Mouse (Mus musculus): ENCODE results near the gene Rffl.

Gene Rffl

GRCm38 (mm10) chr11:82886559-82886958 lies 15.5 kb upstream of the Rffl start:
- in situ Hi-C loops (cut with MboI; ENCODE audit: low pct_unique_long_range_greater_than_20kb in 1 of 2, low sequenced_read_pairs in 2 of 2, unreplicated experiment in 1 of 2) = loop anchor here (5.0 to 25.0 kb wide), 3 partner anchors 69 to 274 kb away; no protein-coding TSS in a partner anchor

DNA sequence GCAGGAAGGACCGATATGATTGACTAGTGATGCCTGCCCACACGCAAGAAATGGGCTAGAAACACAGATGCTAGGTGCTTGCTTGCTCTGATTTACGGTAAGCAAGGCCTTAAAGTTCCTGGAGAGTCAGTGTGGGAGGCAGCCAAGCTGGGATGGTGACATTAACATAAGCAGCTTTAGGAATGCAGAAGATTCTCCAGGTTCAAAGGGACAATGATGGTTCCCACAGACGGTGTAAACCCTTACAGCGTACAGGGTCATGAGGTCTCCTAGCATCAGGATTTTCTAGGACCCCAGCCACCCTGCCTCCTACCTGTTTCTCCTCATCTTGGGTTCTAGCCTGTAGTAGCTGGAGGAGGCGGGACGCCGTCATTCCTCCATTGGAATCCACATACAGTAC lies 12.2 kb upstream of the Rffl start:
- in situ Hi-C loops (cut with MboI; ENCODE audit: low pct_unique_long_range_greater_than_20kb in 1 of 2, low sequenced_read_pairs in 2 of 2, unreplicated experiment in 1 of 2) = loop anchor here (10.0 to 25.0 kb wide), 2 partner anchors 138 to 271 kb away; no protein-coding TSS in a partner anchor

DNA sequence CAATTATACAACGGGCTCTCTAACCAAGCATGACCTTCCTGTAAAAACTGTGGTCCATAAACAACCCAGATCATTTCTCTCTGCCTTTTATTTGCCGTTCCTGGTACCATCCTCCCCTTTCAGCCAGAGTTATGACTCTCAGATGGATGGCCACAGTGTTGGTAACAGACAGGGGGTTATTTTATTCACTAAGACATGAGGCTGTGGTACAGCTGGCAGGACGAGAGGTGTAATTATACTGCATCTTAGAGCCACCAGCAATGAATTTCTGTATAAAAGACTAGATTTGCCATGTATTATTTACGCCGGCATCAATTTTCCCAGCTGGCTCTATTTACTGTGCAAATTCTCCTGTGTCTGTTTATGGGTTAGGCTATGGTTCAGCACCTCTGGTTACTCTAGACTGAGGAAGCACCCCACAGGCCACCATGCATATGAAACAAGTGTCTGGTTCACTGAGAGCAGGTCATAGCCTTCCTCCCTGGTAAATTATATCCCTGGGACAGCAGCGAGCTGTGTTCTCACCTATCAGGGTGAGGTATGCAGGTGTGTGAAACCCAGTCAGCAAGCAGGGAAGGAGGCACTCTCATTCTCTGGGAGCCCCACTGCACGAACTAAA lies 6.8 kb upstream of the Rffl start:
- in situ Hi-C loops (cut with MboI; ENCODE audit: low pct_unique_long_range_greater_than_20kb in 1 of 2, low sequenced_read_pairs in 2 of 2, unreplicated experiment in 1 of 2) = loop anchor here in 1 of 2 experiments (25.0 kb wide), 1 partner anchor 266 kb away; no protein-coding TSS in a partner anchor

GRCm38 (mm10) chr11:82875631-82876030 lies 4.6 kb upstream of the Rffl start:
- in situ Hi-C loops (cut with MboI; ENCODE audit: low pct_unique_long_range_greater_than_20kb in 1 of 2, low sequenced_read_pairs in 2 of 2, unreplicated experiment in 1 of 2) = loop anchor here in 1 of 2 experiments (25.0 kb wide), 1 partner anchor 263 kb away; no protein-coding TSS in a partner anchor

- in situ Hi-C loops (cut with MboI; ENCODE audit: low pct_unique_long_range_greater_than_20kb in 1 of 2, low sequenced_read_pairs in 2 of 2, unreplicated experiment in 1 of 2) = loop anchor here in 1 of 2 experiments (25.0 kb wide), 1 partner anchor 263 kb away; no protein-coding TSS in a partner anchor
Observed at GRCm38 (mm10) chr11:82874924-82875323, 3.9 kb upstream of the Rffl start.

- in situ Hi-C loops (cut with MboI; ENCODE audit: low pct_unique_long_range_greater_than_20kb in 1 of 2, low sequenced_read_pairs in 2 of 2, unreplicated experiment in 1 of 2) = no loop called here
Observed at GRCm38 (mm10) chr11:82870173-82871030, 608 bp downstream of the Rffl start.

- in situ Hi-C loops (cut with MboI; ENCODE audit: low pct_unique_long_range_greater_than_20kb in 1 of 2, low sequenced_read_pairs in 2 of 2, unreplicated experiment in 1 of 2) = no loop called here
Observed at GRCm38 (mm10) chr11:82869506-82870172, 1.4 kb downstream of the Rffl start.

GRCm38 (mm10) chr11:82867956-82868355 lies 3.1 kb downstream of the Rffl start:
- in situ Hi-C loops (cut with MboI; ENCODE audit: low pct_unique_long_range_greater_than_20kb in 1 of 2, low sequenced_read_pairs in 2 of 2, unreplicated experiment in 1 of 2) = no loop called here

DNA sequence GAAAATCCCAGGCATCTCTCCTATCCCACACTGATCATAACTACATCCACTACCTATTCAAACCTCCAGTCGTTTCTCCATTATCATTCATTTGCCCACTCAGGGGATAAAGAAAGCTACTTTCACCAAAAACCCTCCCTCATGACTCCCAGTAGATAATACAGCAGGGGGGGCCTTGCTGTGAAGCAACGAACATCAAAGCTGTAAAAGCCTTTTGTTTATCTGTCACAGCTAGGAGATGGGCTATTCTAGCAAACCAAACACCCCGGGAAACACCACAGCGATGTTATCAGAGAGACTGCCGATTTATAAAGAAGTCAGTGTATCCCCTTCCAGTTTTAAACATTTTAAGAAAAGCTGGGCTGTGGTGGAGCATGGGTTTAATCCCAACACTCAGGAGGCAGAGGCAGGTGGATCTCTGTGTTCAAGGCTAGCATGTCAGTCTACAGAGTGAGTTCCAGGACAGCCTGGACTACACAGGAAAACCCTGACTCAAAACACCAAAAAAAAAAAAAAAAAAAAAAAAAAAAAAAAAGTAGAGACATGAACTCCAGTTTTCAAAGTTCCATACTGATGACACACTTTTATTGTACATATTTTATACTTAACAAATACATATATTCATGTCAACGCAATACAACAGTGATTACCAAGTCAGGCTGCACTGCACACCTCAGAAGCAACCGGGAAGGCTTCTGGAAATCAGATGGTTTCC lies 4.0 kb downstream of the Rffl start:
- in situ Hi-C loops (cut with MboI; ENCODE audit: low pct_unique_long_range_greater_than_20kb in 1 of 2, low sequenced_read_pairs in 2 of 2, unreplicated experiment in 1 of 2) = no loop called here

DNA sequence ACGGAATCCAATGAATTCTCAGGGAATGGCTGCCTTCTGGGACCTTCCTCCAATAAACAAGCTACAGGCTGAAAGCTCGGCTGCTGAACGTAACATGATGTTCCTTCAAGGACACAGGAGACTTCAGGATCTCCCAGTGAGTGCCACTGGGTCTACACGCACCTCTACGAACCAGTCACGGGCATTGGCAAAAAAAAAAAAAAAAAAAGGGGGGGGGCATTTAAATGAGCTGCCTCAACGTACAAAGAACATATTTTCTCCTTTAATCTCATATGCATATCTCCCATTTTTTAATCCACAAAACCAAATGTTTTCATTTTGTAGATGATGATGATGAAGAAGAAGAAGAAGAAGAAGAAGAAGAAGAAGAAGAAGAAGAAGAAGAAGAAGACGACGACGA lies 5.1 kb downstream of the Rffl start:
- in situ Hi-C loops (cut with MboI; ENCODE audit: low pct_unique_long_range_greater_than_20kb in 1 of 2, low sequenced_read_pairs in 2 of 2, unreplicated experiment in 1 of 2) = no loop called here

GRCm38 (mm10) chr11:82863488-82863931 lies 7.5 kb downstream of the Rffl start:
- in situ Hi-C loops (cut with MboI; ENCODE audit: low pct_unique_long_range_greater_than_20kb in 1 of 2, low sequenced_read_pairs in 2 of 2, unreplicated experiment in 1 of 2) = no loop called here

GRCm38 (mm10) chr11:82863059-82863458 lies 8.0 kb downstream of the Rffl start:
- in situ Hi-C loops (cut with MboI; ENCODE audit: low pct_unique_long_range_greater_than_20kb in 1 of 2, low sequenced_read_pairs in 2 of 2, unreplicated experiment in 1 of 2) = no loop called here

DNA sequence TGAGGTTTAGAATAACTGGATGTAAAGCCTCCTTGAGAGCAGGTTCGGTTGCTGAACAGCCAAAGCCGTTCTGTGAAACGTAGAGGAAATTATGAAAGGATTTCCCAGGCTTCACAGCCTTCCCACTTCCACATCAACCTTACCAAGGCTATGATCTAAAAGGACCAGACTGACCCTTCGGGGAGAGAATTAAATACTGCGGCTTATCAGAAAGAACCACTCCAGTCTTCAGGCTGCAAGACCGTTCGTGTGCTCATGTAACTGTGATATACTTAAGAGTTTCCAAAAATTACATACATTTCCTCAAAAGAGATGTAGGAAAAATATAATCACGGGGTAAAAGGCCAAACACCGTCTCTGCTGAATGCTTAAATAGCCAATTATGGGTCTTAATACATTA lies 8.4 kb downstream of the Rffl start:
- in situ Hi-C loops (cut with MboI; ENCODE audit: low pct_unique_long_range_greater_than_20kb in 1 of 2, low sequenced_read_pairs in 2 of 2, unreplicated experiment in 1 of 2) = no loop called here

DNA sequence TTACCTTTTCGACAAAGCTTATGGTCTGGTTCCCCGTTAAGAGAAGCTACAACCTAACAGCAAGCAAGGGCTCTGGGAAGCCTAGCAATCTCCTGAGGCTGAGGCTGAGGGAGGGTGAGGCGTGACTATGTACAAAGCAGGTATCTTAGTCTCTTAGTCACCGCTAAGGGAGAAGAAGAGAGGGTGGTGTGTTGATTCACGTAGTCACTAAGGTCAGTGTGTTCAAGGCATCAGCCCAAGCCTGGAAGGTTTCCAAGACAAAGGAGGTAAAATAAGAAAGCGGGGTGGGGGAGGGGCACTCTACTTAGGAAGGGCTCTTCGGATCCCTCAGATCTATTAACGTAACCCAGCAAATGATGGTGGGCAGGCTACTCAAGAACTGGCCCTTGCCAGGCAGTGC lies 9.5 kb downstream of the Rffl start:
- in situ Hi-C loops (cut with MboI; ENCODE audit: low pct_unique_long_range_greater_than_20kb in 1 of 2, low sequenced_read_pairs in 2 of 2, unreplicated experiment in 1 of 2) = no loop called here

DNA sequence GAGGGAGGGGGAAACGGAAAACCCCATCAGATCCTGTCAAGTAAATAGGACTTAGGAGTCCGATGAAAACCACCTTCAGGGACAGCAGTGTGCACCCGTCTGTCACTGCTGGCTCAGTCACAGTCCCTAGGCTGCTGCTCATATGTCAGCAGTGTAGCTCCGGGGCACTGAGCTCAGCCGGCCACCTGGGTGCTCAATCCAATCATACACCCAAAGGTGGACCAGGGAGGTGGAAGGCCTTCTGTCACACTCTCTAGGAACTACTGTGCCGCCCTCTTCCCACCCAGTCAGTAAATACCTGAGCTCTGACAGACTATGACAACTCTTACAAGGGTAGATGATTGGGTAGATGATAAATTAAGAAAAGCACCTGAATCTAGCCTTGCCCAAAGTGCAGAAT lies 10.3 kb downstream of the Rffl start:
- in situ Hi-C loops (cut with MboI; ENCODE audit: low pct_unique_long_range_greater_than_20kb in 1 of 2, low sequenced_read_pairs in 2 of 2, unreplicated experiment in 1 of 2) = no loop called here

DNA sequence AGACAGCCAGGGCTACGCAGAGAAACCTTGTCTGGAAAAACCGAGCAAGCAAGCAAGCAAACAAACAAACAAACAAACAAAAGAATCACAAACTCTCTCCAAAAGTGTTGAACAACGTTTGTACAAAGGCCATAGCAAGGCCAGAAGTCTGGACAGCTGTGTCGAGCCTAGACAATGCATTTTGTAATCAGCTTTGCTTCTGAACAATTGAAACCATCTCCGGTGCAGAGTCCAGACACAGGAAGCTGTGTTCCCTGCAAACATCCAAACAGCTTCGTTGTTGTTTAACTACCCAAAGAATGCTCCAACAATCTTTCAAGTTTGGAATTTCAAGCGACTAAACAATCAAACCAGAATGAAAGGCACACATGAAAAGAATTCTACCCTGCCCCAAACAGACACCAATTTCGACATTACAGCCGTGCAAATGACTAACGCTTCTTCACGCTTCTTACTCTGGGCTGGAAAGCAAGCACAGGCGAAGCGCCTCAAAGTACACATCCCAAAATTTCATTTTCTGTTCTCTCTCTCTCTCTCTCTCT lies 13.6 kb downstream of the Rffl start:
- in situ Hi-C loops (cut with MboI; ENCODE audit: low pct_unique_long_range_greater_than_20kb in 1 of 2, low sequenced_read_pairs in 2 of 2, unreplicated experiment in 1 of 2) = no loop called here

DNA sequence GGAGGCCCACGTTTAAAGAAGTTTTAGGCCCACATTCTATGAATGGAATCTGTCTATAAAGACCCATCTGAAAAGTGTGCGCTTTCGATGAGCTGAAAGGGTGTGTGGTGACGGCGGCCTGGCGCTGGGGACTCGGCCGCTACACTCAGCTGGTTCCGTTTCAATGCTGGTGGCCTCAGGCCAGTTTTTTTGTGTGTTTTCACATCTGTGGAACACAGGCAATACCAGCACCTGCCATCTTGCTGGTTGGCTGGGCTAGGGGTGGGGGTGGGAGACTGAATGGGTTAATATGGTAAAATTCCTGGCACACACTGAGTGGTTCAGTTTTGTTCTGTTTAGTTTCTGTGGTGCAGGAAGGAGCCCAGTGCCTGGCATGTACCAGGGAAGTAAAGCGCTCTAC lies 15.0 kb downstream of the Rffl start:
- in situ Hi-C loops (cut with MboI; ENCODE audit: low pct_unique_long_range_greater_than_20kb in 1 of 2, low sequenced_read_pairs in 2 of 2, unreplicated experiment in 1 of 2) = no loop called here

DNA sequence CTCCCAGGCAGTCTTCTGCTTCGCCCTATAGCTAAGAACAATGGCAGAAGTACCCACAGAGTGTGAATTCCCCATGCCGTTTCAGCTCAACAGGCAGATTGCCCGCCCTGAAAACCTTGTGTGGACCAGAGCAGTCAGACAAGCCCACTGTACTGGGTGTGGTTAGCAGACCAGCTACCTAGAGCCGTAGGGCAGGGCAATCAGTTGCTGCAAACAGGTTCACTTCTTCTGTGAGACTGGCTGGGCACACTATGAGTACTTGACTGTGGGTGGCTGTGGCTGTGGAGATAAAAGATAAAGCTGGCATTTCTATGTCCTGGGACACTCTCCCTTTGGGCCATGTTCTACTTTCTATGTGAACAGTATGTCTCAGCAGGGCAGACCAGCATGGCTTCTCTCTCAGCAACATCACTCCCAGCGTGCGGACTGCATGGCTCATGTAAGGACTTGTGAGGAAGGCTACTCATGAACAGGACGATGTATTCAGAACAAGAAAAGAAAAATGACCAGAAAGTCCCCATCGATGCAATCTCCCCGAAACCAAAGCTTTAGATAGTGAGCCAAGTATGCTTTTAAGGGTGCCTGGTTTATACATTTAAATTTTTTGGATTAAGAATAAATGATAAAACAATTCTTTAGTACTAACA lies 15.6 kb downstream of the Rffl start:
- in situ Hi-C loops (cut with MboI; ENCODE audit: low pct_unique_long_range_greater_than_20kb in 1 of 2, low sequenced_read_pairs in 2 of 2, unreplicated experiment in 1 of 2) = no loop called here

Measured in mouse embryonic stem cell (cell line).